Mouse (Mus musculus): ENCODE data around the gene Lnx1.

- TF ChIP-seq POLR2A (IDR thresholded peaks at IDR 0.05; ENCODE audit: low read depth, low read length) (no peak), CTCF (conservative IDR thresholded peaks at IDR 0.05; ENCODE audit: insufficient read depth, insufficient read length, low read depth, low read length) (no peak)
These were observed 78.3 kb downstream of the Lnx1 start for GRCm38 (mm10) chr5:74624385-74624784.

All from kidney, adult 2 months (tissue).